In the genomic region with DNA sequence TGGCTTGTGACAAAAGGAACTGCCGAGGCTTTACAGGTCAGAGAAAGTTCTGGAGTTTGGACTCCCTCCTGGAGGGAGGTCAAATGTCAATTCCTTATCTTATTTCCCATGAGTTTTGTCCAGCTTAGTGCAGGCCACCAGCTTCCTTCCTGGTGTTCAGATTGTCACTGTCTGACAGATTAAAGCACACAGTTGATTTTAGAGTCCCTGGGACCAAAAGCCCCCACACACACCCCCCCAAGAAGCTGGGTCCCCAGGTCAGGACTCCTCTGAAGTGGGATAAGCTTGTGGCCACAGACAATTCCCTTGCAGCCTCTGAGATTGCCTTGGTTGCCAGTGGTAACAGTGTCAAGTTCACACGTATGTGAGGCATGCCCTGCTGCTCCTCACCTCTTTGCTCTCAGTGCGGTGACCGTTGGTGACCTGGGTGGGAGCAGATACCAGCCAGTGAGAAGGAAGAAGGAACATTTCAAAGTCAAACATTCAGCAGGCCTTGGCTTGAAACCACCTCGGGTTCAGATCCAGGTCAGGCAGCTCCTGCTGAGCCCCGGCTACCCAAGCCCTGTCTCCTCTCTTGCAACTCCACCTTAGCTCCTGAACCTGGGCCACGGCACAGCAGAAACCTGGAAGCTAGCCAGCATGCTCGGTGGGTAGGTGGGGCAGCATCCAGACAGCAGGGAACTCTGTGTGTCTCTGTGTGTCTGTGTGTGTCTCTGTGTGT, we compare ENCODE assay signal across 7 mouse cellular contexts.
DNase-seq lines count a peak whose midpoint lies in the region; ATAC-seq and TF ChIP-seq lines count a peak whose summit lies in the region.

No protein-coding gene starts in this region.

- no peak overlapping the region for H3K27ac ChIP-seq in heart, embryonic 16.5 days (ENCODE audit: low read length)
- H3K27ac ChIP-seq in liver, postnatal 0 days (ENCODE audit: low read depth), result no peak overlapping the region

- no peak overlapping the region for H3K4me2 ChIP-seq in heart, embryonic 16.5 days (ENCODE audit: low read depth, low read length)
- no peak overlapping the region for H3K4me2 ChIP-seq in liver, postnatal 0 days (ENCODE audit: low read depth, low read length)

- H3K27me3 ChIP-seq in heart, embryonic 16.5 days (ENCODE audit: control insufficient read depth, insufficient read depth, low read length), result no peaks in the 10 kb centered on the region
- H3K27me3 ChIP-seq in liver, postnatal 0 days (ENCODE audit: insufficient read depth, low read length), result no peaks in the 10 kb centered on the region

- DNase-seq in R1 (ENCODE audit: low read depth, low spot score), result peak; percentile 81
- peak; percentile 43 for DNase-seq in adrenal gland, postnatal 10 days
- DNase-seq in liver, postnatal 0 days, result peak; percentile 22
- DNase-seq in layer of hippocampus, adult 9-10 months (ENCODE audit: low spot score), result no peak
- no peak for DNase-seq in left cerebral cortex, adult 8-10 months (ENCODE audit: low spot score in 2 of 2)

- no peak overlapping the region for H3K4me3 ChIP-seq in heart, embryonic 16.5 days (ENCODE audit: low read length)
- H3K4me3 ChIP-seq in liver, postnatal 0 days (ENCODE audit: low read depth, low read length), result no peak overlapping the region

- no peaks in the 10 kb centered on the region for H3K36me3 ChIP-seq in heart, embryonic 16.5 days (ENCODE audit: control insufficient read depth, insufficient read depth)
- H3K36me3 ChIP-seq in liver, postnatal 0 days (replicated peaks; ENCODE audit: insufficient read depth, low read length), result no peaks in the 10 kb centered on the region

- no peaks in the 10 kb centered on the region for H3K9me3 ChIP-seq in heart, embryonic 16.5 days (replicated peaks; ENCODE audit: control insufficient read depth, low read length)
- H3K9me3 ChIP-seq in liver, postnatal 0 days (ENCODE audit: low read length), result no peaks in the 10 kb centered on the region

- no peak for TF ChIP-seq CTCF in liver, postnatal 0 days (IDR thresholded peaks at IDR 0.05; ENCODE audit: low read depth)

- 27% methylated on average over 8 of the region's 8 CpGs for whole genome bisulfite sequencing in heart, embryonic 16.5 days
- 34% methylated on average over 8 of the region's 8 CpGs for WGBS in liver, postnatal 0 days (ENCODE audit: insufficient replicate concordance)

- TF ChIP-seq EP300 in liver, postnatal 0 days (IDR thresholded peaks at IDR 0.05; ENCODE audit: low read depth), result no peak

- ATAC-seq in heart, embryonic 16.5 days (replicated peaks; ENCODE audit: extremely low read depth, insufficient read depth, low FRiP score), result peak; percentile 58; the same call in 1 of the 2 replicates
- ATAC-seq in liver, postnatal 0 days, result peak; percentile 51; the same call in 1 of the 2 replicates
- ATAC-seq in erythroid progenitor cell, adult 5-6 weeks (replicated peaks; ENCODE audit: low FRiP score, poor library complexity, severe bottlenecking), result no peak

- peaks cover 5% of the 10 kb centered on the region; the same call in 1 of the 2 replicates for H3K4me1 ChIP-seq in heart, embryonic 16.5 days (ENCODE audit: control insufficient read depth, insufficient read depth, low read length)
- peaks cover 2% of the 10 kb centered on the region; the same call in 1 of the 2 replicates for H3K4me1 ChIP-seq in liver, postnatal 0 days (ENCODE audit: insufficient read depth)

- H3K9ac ChIP-seq in heart, embryonic 16.5 days (ENCODE audit: low read length), result no peak overlapping the region
- no peak overlapping the region for H3K9ac ChIP-seq in liver, postnatal 0 days (replicated peaks)

Comparison
In these comparisons a context has a peak if more than half of its experiments do, and no peak if none do; other contexts are left out.
1. DNase-seq: peak in R1 (single experiment), adrenal gland, postnatal 10 days (single experiment) and liver, postnatal 0 days (single experiment); none in layer of hippocampus, adult 9-10 months (single experiment) and left cerebral cortex, adult 8-10 months (0 of 2).